Mouse (Mus musculus): ENCODE measurements around the gene Gab1.

DNA sequence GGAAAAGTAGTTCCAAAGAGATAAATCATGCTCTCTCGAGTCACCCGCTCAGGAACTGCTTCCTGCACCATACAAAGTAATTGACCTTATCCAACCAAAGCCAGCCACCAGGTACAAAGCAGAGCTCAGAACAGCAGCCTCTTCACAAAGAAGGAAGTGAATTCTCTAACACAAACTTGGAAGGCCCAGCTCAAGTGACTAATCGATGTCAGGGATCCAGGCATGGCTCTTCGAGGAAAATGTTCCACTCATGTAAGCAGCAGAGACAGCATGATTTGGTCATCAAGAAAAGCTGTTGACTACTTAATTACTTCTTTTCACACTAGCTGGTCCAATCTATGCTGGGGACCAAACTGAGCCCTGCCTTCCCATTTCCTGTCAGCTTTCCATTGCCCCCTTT, 69.4 kb downstream of the Gab1 start:
- TF ChIP-seq EP300 (IDR thresholded peaks at IDR 0.05; ENCODE audit: low read depth), result no peak
- no peak for TF ChIP-seq CTCF (IDR thresholded peaks at IDR 0.05; ENCODE audit: low read depth)

Measured in liver, postnatal 0 days (tissue).